Mouse (Mus musculus) small intestine, adult 2 months (tissue): ENCODE data around the gene Med4.

Experiments used
- CTCF ChIP-seq: fragments of 200-500 bp; IDR thresholded peaks from 2 replicates; pipeline ENCODE4 v1.5.1; 2012; ENCODE audit warnings: low read depth, mild to moderate bottlenecking, control low read depth, inconsistent platforms, low read length, moderate library complexity, mixed read lengths; ENCODE audit not compliant: insufficient replicate concordance, insufficient read length; ENCODE audit errors: extremely low read depth
- POLR2A ChIP-seq: fragments of 200-500 bp; IDR thresholded peaks from 2 replicates; pipeline ENCODE4 v1.6.1; 2012; ENCODE audit warnings: low read depth, mild to moderate bottlenecking, control low read depth, inconsistent platforms, low read length, moderate library complexity

DNA sequence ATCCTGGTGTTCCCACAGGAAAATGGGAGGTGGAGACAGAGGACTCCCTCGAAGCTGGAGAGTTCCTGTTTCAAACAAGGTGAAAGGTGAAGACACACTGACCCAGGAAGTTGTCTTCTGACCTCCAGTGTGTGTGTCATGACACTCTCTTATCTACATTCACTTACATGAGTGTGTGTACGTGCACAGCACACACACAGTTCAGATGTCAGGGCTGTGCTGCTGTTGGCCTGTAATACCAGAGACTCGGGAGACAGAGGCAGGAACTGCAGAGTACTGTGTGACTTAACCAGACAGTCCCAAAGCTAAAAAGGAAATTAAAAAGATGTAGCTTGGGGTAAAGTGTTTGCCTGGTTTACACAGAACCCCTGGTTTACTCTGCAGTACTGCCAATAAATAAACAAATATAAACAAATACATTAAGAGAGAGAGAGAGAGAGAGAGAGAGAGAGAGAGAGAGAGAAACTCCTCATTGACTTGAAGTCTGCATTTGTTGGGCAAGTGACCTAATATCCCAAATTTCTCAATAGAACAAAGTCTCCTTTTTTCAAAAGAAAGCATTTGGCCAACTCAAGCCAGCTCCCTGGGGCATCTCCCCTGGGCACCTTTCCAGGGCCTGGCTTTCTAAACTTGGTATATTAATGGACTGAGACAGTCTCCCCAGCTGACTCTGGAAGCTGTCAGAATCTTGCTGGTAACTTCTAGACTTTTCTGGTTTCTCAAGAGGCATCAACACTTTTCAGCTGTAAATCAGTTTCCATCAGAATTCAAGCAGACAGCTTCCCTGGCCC lies 36.0 kb upstream of the Med4 start:
- TF ChIP-seq POLR2A (no peak), CTCF (no peak)
